Mouse (Mus musculus) erythroblast, embryonic 14.5 days (primary cell): ENCODE results near the gene Jagn1.

Experiments used
- GATA1 ChIP-seq: IDR thresholded peaks from 2 replicates; pipeline ENCODE4 v1.6.1; 2012; ENCODE audit warnings: low read length, inconsistent platforms, mixed read lengths
- TAL1 ChIP-seq: IDR thresholded peaks from 3 replicates; pipeline ENCODE4 v1.6.1; 2012; ENCODE audit warnings: low read length, inconsistent platforms, mixed read lengths

GRCm38 (mm10) chr6:113465602-113466001 is 23.2 kb downstream of the Jagn1 start:
- TF ChIP-seq GATA1 (no peak), TAL1 (no peak)
